Mouse (Mus musculus): ENCODE results near the gene March6. TPM values are rescaled to one million over a fixed set of nuclear protein-coding genes. Genes with fewer than 3 reads are reported as not detected.

Gene March6
- polyA plus RNA-seq, 1 experiment from 2014 or later: 69.6 TPM

- no peaks in the 10 kb centered on the region for H3K36me3 ChIP-seq (ENCODE audit: control insufficient read depth, insufficient read depth, low read length)
- no peaks in the 10 kb centered on the region for H3K9me3 ChIP-seq (ENCODE audit: control insufficient read depth, low read length)
- DNase-seq (ENCODE audit: low spot score) (no peak), ATAC-seq (replicated peaks; ENCODE audit: low FRiP score) (no peak)
- H3K27me3 ChIP-seq (ENCODE audit: control insufficient read depth, insufficient read depth, low read length): no peaks in the 10 kb centered on the region
- no peak overlapping the region for H3K27ac ChIP-seq (ENCODE audit: low read depth, low read length)
- H3K4me3 ChIP-seq (ENCODE audit: low read depth, low read length): no peak overlapping the region
- H3K9ac ChIP-seq (ENCODE audit: low read length): no peak overlapping the region
- no peaks in the 10 kb centered on the region for H3K4me1 ChIP-seq (replicated peaks; ENCODE audit: control insufficient read depth, insufficient read depth, low read length)
- H3K4me2 ChIP-seq (ENCODE audit: low read depth, low read length, severe bottlenecking): no peak overlapping the region
Observed at GRCm38 (mm10) chr15:31511406-31511771, 19.5 kb downstream of the March6 start.

DNA sequence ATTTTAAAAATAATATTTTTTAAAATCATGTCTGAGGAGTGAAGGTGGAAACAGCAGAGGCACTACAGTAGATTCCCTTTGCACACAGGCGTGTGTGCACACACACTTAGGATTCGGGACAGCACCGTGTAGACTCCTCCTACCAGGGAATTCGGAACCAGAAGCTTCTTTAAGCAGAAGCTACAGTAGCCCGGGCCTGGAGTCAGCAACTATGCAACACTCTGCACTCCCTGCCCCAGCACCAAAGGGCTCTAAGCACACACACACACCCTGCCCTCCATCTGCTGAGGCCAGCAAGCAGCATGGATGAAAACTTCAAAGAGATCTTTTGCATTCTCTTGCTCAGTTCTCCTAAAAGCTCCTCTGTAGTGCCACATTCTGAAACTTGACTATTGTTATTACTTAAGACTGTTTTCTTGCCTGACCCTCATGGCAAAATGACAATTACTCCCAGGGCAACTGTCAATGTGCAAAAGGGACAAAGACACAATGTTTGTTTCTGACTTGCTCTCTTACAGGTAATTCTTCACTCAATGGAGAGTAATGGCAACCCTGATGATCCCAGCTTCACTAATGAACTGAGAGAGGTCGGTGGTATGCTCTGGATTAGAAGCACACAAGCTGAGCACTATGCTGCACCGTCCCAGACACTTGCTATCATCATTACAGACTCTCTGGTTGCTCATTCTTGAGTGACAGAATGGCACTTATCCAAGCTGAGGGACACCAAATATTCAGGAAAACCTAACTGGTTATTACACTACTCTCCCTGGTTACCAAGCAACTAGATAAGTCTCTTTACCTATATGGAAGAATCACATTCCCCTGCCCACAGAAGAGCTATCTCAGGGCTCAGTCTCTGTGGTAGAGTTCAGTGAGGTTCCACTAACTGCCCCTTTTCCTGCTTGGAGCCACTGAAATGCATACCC lies 20.1 kb downstream of the March6 start:
- H3K27me3 ChIP-seq (ENCODE audit: control insufficient read depth, insufficient read depth, low read length): no peaks in the 10 kb centered on the region
- 68% methylated on average over 7 of the region's 7 CpGs for WGBS
- ATAC-seq (replicated peaks; ENCODE audit: low FRiP score) (peak; percentile 51; the same call in 1 of the 2 replicates), DNase-seq (ENCODE audit: low spot score) (no peak)
- no peak overlapping the region for H3K27ac ChIP-seq (ENCODE audit: low read depth, low read length)
- no peaks in the 10 kb centered on the region for H3K9me3 ChIP-seq (ENCODE audit: control insufficient read depth, low read length)
- H3K4me2 ChIP-seq (ENCODE audit: low read depth, low read length, severe bottlenecking): no peak overlapping the region
- no peak overlapping the region for H3K4me3 ChIP-seq (ENCODE audit: low read depth, low read length)
- H3K4me1 ChIP-seq (replicated peaks; ENCODE audit: control insufficient read depth, insufficient read depth, low read length): no peaks in the 10 kb centered on the region
- H3K9ac ChIP-seq (ENCODE audit: low read length): no peak overlapping the region
- H3K36me3 ChIP-seq (ENCODE audit: control insufficient read depth, insufficient read depth, low read length): no peaks in the 10 kb centered on the region

GRCm38 (mm10) chr15:31505082-31505481 lies 25.8 kb downstream of the March6 start:
- no peaks in the 10 kb centered on the region for H3K4me1 ChIP-seq (replicated peaks; ENCODE audit: control insufficient read depth, insufficient read depth, low read length)

DNA sequence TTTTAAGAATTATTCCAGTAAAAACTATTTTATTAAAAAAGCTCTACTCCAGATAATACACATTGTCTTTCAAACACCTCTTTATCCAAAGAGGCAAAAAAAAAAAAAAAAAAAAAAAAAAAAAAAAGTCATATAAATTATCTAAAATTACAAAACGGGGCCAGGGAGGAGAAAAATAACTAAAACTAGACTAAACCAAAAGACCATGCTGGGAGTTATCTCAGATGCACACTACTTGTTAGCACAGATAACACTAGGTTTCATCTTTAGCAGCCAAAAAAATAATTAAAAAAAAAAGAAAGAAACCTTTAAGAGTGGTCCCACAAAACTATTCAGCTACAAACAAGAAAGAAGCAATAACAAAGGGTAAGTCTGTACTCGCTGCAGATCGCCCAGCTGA lies 27.4 kb downstream of the March6 start:
- Histone ChIP-seq H3K27ac (ENCODE audit: low read depth, low read length) (no peak overlapping the region), H3K36me3 (ENCODE audit: control insufficient read depth, insufficient read depth, low read length) (no peaks in the 10 kb centered on the region; the same call in 1 of the 2 replicates), H3K4me3 (ENCODE audit: low read depth, low read length) (no peak overlapping the region), H3K9me3 (ENCODE audit: control insufficient read depth, low read length) (no peaks in the 10 kb centered on the region), H3K4me2 (ENCODE audit: low read depth, low read length, severe bottlenecking) (no peak overlapping the region), H3K9ac (ENCODE audit: low read length) (no peak overlapping the region), H3K4me1 (replicated peaks; ENCODE audit: control insufficient read depth, insufficient read depth, low read length) (no peaks in the 10 kb centered on the region), H3K27me3 (ENCODE audit: control insufficient read depth, insufficient read depth, low read length) (no peaks in the 10 kb centered on the region)
- ATAC-seq (replicated peaks; ENCODE audit: low FRiP score) (no peak), DNase-seq (ENCODE audit: low spot score) (no peak)
- WGBS: 83% methylated on average over 3 of the region's 3 CpGs

More at GRCm38 (mm10) chr15:31505082-31505481, 25.8 kb downstream of the March6 start:
- ATAC-seq (replicated peaks; ENCODE audit: low FRiP score) (no peak), DNase-seq (ENCODE audit: low spot score) (no peak)
- Histone ChIP-seq H3K36me3 (ENCODE audit: control insufficient read depth, insufficient read depth, low read length) (no peaks in the 10 kb centered on the region; the same call in 1 of the 2 replicates), H3K4me3 (ENCODE audit: low read depth, low read length) (no peak overlapping the region), H3K9ac (ENCODE audit: low read length) (no peak overlapping the region), H3K27ac (ENCODE audit: low read depth, low read length) (no peak overlapping the region), H3K27me3 (ENCODE audit: control insufficient read depth, insufficient read depth, low read length) (no peaks in the 10 kb centered on the region), H3K4me2 (ENCODE audit: low read depth, low read length, severe bottlenecking) (no peak overlapping the region), H3K9me3 (ENCODE audit: control insufficient read depth, low read length) (no peaks in the 10 kb centered on the region)
- WGBS: 94% methylated on average over 2 of the region's 2 CpGs

DNA sequence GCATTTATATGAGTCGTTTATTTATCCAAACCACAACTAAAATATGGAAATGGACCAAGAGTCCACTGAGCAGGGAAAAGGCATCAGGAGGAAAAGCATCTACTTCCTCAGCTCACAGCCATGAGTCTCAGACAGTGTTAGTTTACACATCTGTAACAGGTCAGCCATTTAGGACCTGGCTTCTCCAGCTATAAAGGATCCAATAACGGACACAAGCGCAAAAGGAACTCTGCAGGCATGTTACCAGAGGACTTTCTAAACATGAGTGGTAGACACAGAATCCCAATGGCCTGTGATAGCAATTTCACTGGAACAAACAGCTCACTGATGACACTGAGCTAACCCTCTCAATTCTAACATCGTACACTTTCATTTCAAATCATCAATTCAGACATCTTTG lies 27.9 kb downstream of the March6 start:
- Histone ChIP-seq H3K27ac (ENCODE audit: low read depth, low read length) (no peak overlapping the region), H3K36me3 (ENCODE audit: control insufficient read depth, insufficient read depth, low read length) (no peaks in the 10 kb centered on the region; the same call in 1 of the 2 replicates), H3K4me2 (ENCODE audit: low read depth, low read length, severe bottlenecking) (no peak overlapping the region), H3K27me3 (ENCODE audit: control insufficient read depth, insufficient read depth, low read length) (no peaks in the 10 kb centered on the region), H3K9ac (ENCODE audit: low read length) (no peak overlapping the region), H3K4me1 (replicated peaks; ENCODE audit: control insufficient read depth, insufficient read depth, low read length) (no peaks in the 10 kb centered on the region), H3K4me3 (ENCODE audit: low read depth, low read length) (no peak overlapping the region), H3K9me3 (ENCODE audit: control insufficient read depth, low read length) (no peaks in the 10 kb centered on the region)
- ATAC-seq (replicated peaks; ENCODE audit: low FRiP score): no peak
- WGBS: 95% methylated on average over 4 of the region's 4 CpGs
- no peak for DNase-seq (ENCODE audit: low spot score)

GRCm38 (mm10) chr15:31502313-31502712 lies 28.5 kb downstream of the March6 start:
- Histone ChIP-seq H3K4me3 (ENCODE audit: low read depth, low read length) (no peak overlapping the region), H3K27me3 (ENCODE audit: control insufficient read depth, insufficient read depth, low read length) (no peaks in the 10 kb centered on the region), H3K9ac (ENCODE audit: low read length) (no peak overlapping the region), H3K27ac (ENCODE audit: low read depth, low read length) (no peak overlapping the region), H3K36me3 (ENCODE audit: control insufficient read depth, insufficient read depth, low read length) (no peaks in the 10 kb centered on the region; the same call in 1 of the 2 replicates), H3K4me1 (replicated peaks; ENCODE audit: control insufficient read depth, insufficient read depth, low read length) (no peaks in the 10 kb centered on the region), H3K9me3 (ENCODE audit: control insufficient read depth, low read length) (no peaks in the 10 kb centered on the region), H3K4me2 (ENCODE audit: low read depth, low read length, severe bottlenecking) (no peak overlapping the region)
- 90% methylated on average over 1 of the region's 1 CpGs for WGBS
- DNase-seq (ENCODE audit: low spot score) (no peak), ATAC-seq (replicated peaks; ENCODE audit: low FRiP score) (no peak)

GRCm38 (mm10) chr15:31494803-31495202 lies 36.0 kb downstream of the March6 start:
- ATAC-seq (replicated peaks; ENCODE audit: low FRiP score): no peak

GRCm38 (mm10) chr15:31494310-31494709 lies 36.5 kb downstream of the March6 start:
- Histone ChIP-seq H3K9me3 (ENCODE audit: control insufficient read depth, low read length) (no peaks in the 10 kb centered on the region), H3K4me1 (replicated peaks; ENCODE audit: control insufficient read depth, insufficient read depth, low read length) (no peaks in the 10 kb centered on the region), H3K9ac (ENCODE audit: low read length) (no peak overlapping the region), H3K4me3 (ENCODE audit: low read depth, low read length) (no peak overlapping the region), H3K27ac (ENCODE audit: low read depth, low read length) (no peak overlapping the region), H3K36me3 (ENCODE audit: control insufficient read depth, insufficient read depth, low read length) (peaks cover 8% of the 10 kb centered on the region), H3K4me2 (ENCODE audit: low read depth, low read length, severe bottlenecking) (no peak overlapping the region), H3K27me3 (ENCODE audit: control insufficient read depth, insufficient read depth, low read length) (no peaks in the 10 kb centered on the region)
- ATAC-seq (replicated peaks; ENCODE audit: low FRiP score): no peak
- no peak for DNase-seq (ENCODE audit: low spot score)
- WGBS: 79% methylated on average over 3 of the region's 3 CpGs

More at GRCm38 (mm10) chr15:31494803-31495202, 36.0 kb downstream of the March6 start:
- 90% methylated on average over 9 of the region's 9 CpGs for WGBS
- Histone ChIP-seq H3K9ac (ENCODE audit: low read length) (no peak overlapping the region), H3K4me3 (ENCODE audit: low read depth, low read length) (no peak overlapping the region), H3K4me1 (replicated peaks; ENCODE audit: control insufficient read depth, insufficient read depth, low read length) (no peaks in the 10 kb centered on the region), H3K4me2 (ENCODE audit: low read depth, low read length, severe bottlenecking) (no peak overlapping the region), H3K27ac (ENCODE audit: low read depth, low read length) (no peak overlapping the region), H3K36me3 (ENCODE audit: control insufficient read depth, insufficient read depth, low read length) (peaks cover 8% of the 10 kb centered on the region), H3K27me3 (ENCODE audit: control insufficient read depth, insufficient read depth, low read length) (no peaks in the 10 kb centered on the region), H3K9me3 (ENCODE audit: control insufficient read depth, low read length) (no peaks in the 10 kb centered on the region)
- DNase-seq (ENCODE audit: low spot score): no peak

DNA sequence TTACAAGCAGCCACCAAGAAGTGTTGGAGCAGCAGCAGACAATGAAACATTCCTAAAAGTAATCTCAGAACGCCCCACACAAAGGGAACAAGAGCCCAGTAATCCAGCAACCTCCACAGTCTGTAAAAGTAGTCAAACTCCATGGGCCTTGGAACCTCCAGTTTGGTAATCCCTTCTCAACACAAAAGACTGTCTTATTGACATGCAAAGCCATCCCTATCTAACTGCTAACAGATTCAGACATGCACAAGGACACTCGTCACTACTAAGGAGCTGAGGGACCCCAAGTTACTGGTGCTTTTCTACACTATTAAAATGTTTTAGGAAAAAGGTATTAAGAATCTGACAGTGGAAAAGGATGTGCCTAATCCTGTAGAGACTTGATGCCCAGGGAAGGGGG lies 43.4 kb downstream of the March6 start:
- no peak overlapping the region for H3K4me2 ChIP-seq (ENCODE audit: low read depth, low read length, severe bottlenecking)
- no peak overlapping the region for H3K9ac ChIP-seq (ENCODE audit: low read length)
- no peak overlapping the region for H3K4me3 ChIP-seq (ENCODE audit: low read depth, low read length)
- H3K36me3 ChIP-seq (ENCODE audit: control insufficient read depth, insufficient read depth, low read length): peaks cover 1% of the 10 kb centered on the region; the same call in 1 of the 2 replicates
- ATAC-seq (replicated peaks; ENCODE audit: low FRiP score) (no peak; the same call in 1 of the 2 replicates), DNase-seq (ENCODE audit: low spot score) (no peak)
- no peaks in the 10 kb centered on the region for H3K9me3 ChIP-seq (ENCODE audit: control insufficient read depth, low read length)
- H3K27me3 ChIP-seq (ENCODE audit: control insufficient read depth, insufficient read depth, low read length): no peaks in the 10 kb centered on the region
- no peak overlapping the region for H3K27ac ChIP-seq (ENCODE audit: low read depth, low read length)
- WGBS: 34% methylated on average over 2 of the region's 2 CpGs
- H3K4me1 ChIP-seq (replicated peaks; ENCODE audit: control insufficient read depth, insufficient read depth, low read length): no peaks in the 10 kb centered on the region
